Mouse (Mus musculus): ENCODE data around the gene Gtf2i. TPM values are rescaled to one million over a fixed set of nuclear protein-coding genes. Genes with fewer than 3 reads are reported as not detected.

Gene Gtf2i
- total RNA-seq, 2 experiments from 2014 or later: 45.5 to 107 TPM

- ATAC-seq (replicated peaks; ENCODE audit: low FRiP score, low TSS enrichment, poor library complexity, severe bottlenecking): peak; percentile 52; the same call in 1 of the 2 replicates
These were observed 11.5 kb upstream of the Gtf2i start for GRCm38 (mm10) chr5:134325856-134326566.

GRCm38 (mm10) chr5:134323869-134324268 lies 9.3 kb upstream of the Gtf2i start:
- ATAC-seq (replicated peaks; ENCODE audit: low FRiP score, low TSS enrichment, poor library complexity, severe bottlenecking): no peak

GRCm38 (mm10) chr5:134323311-134323710 lies 8.8 kb upstream of the Gtf2i start:
- peak; percentile 48; the same call in 1 of the 2 replicates for ATAC-seq (replicated peaks; ENCODE audit: low FRiP score, low TSS enrichment, poor library complexity, severe bottlenecking)

- ATAC-seq (replicated peaks; ENCODE audit: low FRiP score, low TSS enrichment, poor library complexity, severe bottlenecking): no peak
These were observed 7.8 kb upstream of the Gtf2i start for GRCm38 (mm10) chr5:134322355-134322754.

GRCm38 (mm10) chr5:134321699-134322098 lies 7.1 kb upstream of the Gtf2i start:
- no peak for ATAC-seq (replicated peaks; ENCODE audit: low FRiP score, low TSS enrichment, poor library complexity, severe bottlenecking)

GRCm38 (mm10) chr5:134318903-134319302 lies 4.3 kb upstream of the Gtf2i start:
- ATAC-seq (replicated peaks; ENCODE audit: low FRiP score, low TSS enrichment, poor library complexity, severe bottlenecking): no peak

GRCm38 (mm10) chr5:134316721-134317120 lies 2.2 kb upstream of the Gtf2i start:
- no peak for ATAC-seq (replicated peaks; ENCODE audit: low FRiP score, low TSS enrichment, poor library complexity, severe bottlenecking)

GRCm38 (mm10) chr5:134315623-134316350 lies 1.2 kb upstream of the Gtf2i start:
- ATAC-seq (replicated peaks; ENCODE audit: low FRiP score, low TSS enrichment, poor library complexity, severe bottlenecking): no peak

- ATAC-seq (replicated peaks; ENCODE audit: low FRiP score, low TSS enrichment, poor library complexity, severe bottlenecking): peak; percentile 8; the same call in 1 of the 2 replicates
These were observed 389 bp downstream of the Gtf2i start for GRCm38 (mm10) chr5:134314068-134314674.

GRCm38 (mm10) chr5:134313451-134314067 lies 1.0 kb downstream of the Gtf2i start:
- peak; percentile 79 for ATAC-seq (replicated peaks; ENCODE audit: low FRiP score, low TSS enrichment, poor library complexity, severe bottlenecking)

GRCm38 (mm10) chr5:134312691-134313450 lies 1.7 kb downstream of the Gtf2i start:
- no peak for ATAC-seq (replicated peaks; ENCODE audit: low FRiP score, low TSS enrichment, poor library complexity, severe bottlenecking)

GRCm38 (mm10) chr5:134311894-134312411 lies 2.6 kb downstream of the Gtf2i start:
- ATAC-seq (replicated peaks; ENCODE audit: low FRiP score, low TSS enrichment, poor library complexity, severe bottlenecking): no peak

- ATAC-seq (replicated peaks; ENCODE audit: low FRiP score, low TSS enrichment, poor library complexity, severe bottlenecking): no peak
These were observed 4.4 kb downstream of the Gtf2i start for GRCm38 (mm10) chr5:134310201-134310600.

- no peak for ATAC-seq (replicated peaks; ENCODE audit: low FRiP score, low TSS enrichment, poor library complexity, severe bottlenecking)
These were observed 5.2 kb downstream of the Gtf2i start for GRCm38 (mm10) chr5:134309345-134309744.

- no peak for ATAC-seq (replicated peaks; ENCODE audit: low FRiP score, low TSS enrichment, poor library complexity, severe bottlenecking)
These were observed 9.9 kb downstream of the Gtf2i start for GRCm38 (mm10) chr5:134304639-134305038.

GRCm38 (mm10) chr5:134295277-134296050 lies 19.1 kb downstream of the Gtf2i start:
- no peak for ATAC-seq (replicated peaks; ENCODE audit: low FRiP score, low TSS enrichment, poor library complexity, severe bottlenecking)

- no peak for ATAC-seq (replicated peaks; ENCODE audit: low FRiP score, low TSS enrichment, poor library complexity, severe bottlenecking)
These were observed 20.0 kb downstream of the Gtf2i start for GRCm38 (mm10) chr5:134294606-134295005.

- ATAC-seq (replicated peaks; ENCODE audit: low FRiP score, low TSS enrichment, poor library complexity, severe bottlenecking): no peak
These were observed 23.5 kb downstream of the Gtf2i start for GRCm38 (mm10) chr5:134291096-134291495.
